Mouse (Mus musculus): Measurements from ENCODE around the gene Fgf5.

DNA sequence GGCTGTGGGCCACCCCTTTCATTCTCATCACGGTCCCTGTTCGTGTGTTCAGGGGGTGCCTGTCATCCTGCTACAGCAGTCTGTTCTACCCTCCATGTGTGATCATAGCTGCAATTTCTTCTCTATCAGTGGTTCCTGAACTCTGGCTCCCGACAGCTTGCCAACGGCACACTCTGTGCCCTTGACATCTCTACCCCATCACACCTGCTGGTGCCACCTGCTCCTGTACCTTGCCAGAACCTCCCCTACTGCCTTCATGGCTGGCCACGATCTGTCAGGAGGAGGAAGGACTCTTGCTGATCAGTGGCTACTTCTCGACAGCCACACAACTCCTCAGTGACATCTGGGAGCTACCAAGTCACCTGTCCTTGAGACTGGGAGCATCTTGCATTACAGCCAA lies 24.5 kb upstream of the Fgf5 start:
- no peak for TF ChIP-seq TAL1 (IDR thresholded peaks at IDR 0.05; ENCODE audit: low read length)
- TF ChIP-seq GATA1 (IDR thresholded peaks at IDR 0.05; ENCODE audit: low read length), result no peak

Data from erythroblast, embryonic 14.5 days (primary cell).